Mouse (Mus musculus) forelimb bud, embryonic 11.5 days (tissue): ENCODE results near the gene Kng2.
"Not testable (repeated sequence)": the region's sequence is repeated elsewhere in the genome, so short reads cannot be mapped to it uniquely, and the experiment has no call there.

Source experiments
- DNase-seq: peaks from one replicate; pipeline ENCODE4 v3.0.0-alpha.2; 2012; ENCODE audit warnings: low read depth, low spot score

The Kng2 gene

DNA sequence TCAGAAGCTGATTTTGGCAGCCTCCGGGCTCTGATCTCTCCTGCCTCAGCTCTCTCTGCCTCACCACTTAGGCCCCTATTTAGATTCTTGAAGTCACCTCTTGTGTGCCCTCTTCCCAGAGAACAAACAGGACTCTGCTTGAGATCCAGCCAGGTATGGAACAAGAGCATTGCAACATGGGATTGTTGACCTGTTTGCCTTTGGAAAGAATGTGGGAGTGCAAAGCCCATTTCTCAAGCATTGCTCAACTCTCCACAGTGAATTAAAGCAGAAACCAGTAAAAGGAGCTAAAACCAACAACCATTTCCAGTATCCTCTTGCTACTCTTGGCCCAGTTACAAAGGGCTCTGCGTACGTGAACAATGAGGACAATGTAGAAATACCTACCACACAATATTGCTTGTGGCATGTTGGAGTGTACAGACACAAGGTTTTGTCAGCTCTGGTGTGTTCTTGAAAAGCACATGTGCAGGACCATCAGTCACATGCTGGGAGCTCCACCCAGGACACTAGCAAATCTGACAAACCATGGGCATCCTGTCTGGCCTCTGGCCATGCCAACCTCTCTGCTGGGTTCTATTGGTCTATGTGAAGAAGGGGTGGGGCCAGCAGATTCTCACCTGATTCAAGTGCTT lies at the start of gene Kng2:
Gene Kng2, minus strand, starts transcription at position 517 of the 635 bp plus-strand sequence.
- DNase-seq: not testable (repeated sequence)

DNA sequence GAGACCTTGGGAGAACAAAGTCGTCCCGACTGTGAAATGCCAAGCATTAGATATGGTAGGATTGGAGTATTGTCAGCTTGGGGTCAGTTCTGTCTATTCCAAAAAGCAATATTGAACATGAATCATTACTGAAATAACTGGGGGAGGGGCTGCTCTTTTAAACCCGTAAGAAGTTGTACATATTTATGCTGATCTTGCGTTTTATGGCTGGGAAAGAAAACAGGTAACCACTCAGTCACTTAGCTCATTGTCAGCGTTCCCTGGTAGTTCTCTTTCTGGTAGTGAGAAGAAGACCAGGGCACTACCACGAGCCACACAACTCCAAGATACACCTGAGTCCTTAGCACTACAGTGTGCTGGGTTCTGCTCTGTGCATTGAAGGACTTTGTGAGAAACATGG lies 48.2 kb upstream of the Kng2 start:
- DNase-seq: not testable (repeated sequence)

DNA sequence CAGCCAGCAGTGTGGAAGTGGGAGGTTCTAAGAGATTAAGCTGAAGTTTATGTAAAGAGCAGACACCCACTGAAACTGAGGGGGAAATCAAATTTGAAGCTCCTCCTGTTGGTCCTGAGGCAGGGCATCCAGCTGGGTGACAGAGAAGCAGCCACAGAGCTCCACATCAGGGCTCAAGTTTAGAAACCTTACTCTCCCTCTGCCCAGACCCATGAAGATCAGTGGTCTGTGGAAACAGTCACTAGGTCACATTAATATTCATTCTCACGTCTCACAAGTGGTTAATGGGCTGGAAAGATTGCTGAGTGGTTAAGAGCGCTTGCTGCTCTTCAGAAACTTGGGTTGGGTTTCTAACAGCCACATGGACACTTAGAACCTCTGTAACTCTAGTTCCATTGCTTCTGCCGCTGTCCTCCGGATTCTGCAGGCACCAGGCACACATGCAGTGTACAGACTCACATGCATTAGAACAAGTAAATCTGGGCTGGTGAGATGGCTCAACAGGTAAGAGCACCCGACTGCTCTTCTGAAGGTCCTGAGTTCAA lies 31.6 kb upstream of the Kng2 start:
- not testable (repeated sequence) for DNase-seq

DNA sequence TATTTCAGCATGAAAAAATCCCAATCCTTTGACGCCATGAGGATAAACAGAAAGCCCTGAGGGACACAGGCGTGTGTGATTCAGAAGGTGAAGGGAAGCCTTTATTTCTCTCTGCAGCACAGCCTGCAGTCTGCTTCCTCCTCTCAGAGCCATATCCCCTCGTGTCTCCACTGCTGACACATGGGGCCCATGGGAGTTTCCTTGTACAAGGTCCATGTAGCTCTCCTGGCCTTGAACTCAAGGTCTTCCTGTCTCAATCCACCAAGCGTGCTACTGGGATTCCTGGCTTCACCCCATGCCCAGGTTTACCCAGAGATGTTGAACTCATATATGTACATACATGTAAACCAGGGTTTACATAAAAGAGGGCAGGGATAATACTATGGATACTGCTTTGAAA lies 30.3 kb upstream of the Kng2 start:
- not testable (repeated sequence) for DNase-seq

DNA sequence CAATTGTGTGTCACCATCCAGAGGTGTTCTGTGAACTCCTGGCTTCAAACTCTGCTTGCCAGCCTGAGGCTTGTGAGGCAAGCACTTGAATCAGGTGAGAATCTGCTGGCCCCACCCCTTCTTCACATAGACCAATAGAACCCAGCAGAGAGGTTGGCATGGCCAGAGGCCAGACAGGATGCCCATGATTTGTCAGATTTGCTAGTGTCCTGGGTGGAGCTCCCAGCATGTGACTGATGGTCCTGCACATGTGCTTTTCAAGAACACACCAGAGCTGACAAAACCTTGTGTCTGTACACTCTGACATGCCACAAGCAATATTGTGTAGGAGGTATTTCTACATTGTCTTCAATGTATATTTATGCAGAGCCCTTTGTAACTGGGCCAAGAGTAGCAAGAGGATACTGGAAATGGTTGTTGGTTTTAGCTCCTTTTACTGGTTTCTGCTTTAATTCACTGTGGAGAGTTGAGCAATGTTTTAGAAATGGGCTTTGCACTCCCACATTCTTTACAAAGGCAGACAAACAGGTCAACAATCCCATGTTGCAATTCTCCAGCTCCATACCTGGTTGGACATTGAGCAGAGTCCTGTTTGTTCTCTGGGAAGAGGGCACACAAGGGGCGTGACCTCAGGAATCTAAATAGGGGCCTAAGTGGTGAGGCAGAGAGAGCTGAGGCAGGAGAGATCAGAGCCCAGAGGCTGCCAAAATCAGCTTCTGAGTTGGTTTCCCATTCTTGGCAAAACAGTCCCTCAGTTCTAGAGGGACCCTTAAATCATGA lies 28.6 kb upstream of the Kng2 start, which contains the start of gene Kng1:
Gene Kng1, plus strand, starts transcription at position 198 of the 780 bp plus-strand sequence.
- not testable (repeated sequence) for DNase-seq

DNA sequence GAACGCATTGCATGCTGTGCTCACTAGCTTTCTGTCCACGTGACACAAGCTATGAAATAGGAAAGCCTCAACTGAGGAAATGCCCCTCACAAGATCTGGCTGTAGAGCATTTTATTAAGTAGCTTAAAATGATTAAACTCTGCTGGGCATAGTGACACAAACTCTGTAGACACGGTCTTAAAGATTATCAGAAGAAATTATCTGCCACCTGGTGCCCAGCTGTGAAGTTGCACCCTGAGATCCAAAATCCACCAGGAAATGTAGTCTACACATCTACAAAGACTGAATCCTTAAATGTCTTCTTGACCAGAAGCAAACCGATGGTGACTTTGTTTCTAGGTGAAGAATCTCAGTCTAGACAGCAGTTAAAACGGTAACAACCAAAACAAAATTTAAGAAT lies 17.0 kb upstream of the Kng2 start:
- DNase-seq: no peak

DNA sequence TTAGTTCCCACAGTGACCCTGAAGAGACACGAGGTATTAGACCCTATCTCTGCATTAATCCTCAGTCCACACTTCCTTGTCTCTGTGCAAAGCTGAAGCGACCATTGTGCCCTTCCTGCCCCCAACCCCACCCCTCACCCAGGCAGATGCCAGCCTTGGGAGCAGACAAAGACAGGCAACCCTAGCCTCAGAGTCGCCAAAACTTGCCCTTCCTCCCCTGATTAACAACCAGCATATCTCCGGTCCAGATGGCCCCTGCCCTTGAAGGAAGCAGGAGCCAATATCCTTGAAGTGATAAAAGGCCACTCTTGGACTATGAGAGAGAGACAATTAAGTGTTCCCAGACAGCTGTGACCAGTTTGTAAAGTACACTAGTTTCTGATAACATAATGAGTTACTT lies 11.6 kb upstream of the Kng2 start:
- DNase-seq: no peak

DNA sequence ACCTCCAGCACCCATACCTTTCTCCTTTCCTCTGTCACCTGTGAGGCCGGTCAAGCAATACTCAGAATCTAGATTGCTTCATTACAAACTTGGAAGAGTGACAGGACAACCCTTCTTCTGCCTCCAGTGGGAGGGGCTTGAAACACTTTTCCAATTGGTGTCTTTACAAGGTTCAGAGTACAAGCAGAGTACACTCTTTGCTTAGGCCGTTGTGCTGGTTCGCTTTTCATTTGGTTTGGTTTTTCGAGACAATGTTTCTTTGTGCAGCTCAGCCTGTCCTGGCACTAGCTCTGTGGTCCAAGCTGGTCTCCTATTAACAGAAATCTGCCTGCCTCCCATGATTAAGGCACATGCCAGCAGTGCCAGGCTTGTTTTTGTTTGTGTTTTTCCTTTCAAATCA lies 10.0 kb upstream of the Kng2 start:
- no peak for DNase-seq

DNA sequence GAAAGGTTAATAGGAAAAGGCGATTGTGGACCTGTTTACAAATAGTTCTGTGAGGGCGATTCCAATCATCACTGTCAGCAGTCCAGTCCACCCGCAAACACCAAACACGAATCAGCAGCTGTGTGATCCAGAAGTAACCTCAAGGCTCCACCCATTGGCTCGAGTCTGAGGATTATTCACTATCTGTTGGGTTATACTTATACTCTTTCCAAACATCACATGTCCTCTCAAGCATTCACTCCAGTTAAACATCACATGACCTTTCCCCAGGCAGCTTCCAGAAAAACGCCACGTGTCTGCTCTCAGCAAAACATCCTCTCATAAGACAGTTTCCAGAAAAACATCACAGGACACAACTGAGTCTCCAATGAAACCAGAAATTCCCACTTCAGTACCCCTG lies 8.5 kb upstream of the Kng2 start:
- no peak for DNase-seq

DNA sequence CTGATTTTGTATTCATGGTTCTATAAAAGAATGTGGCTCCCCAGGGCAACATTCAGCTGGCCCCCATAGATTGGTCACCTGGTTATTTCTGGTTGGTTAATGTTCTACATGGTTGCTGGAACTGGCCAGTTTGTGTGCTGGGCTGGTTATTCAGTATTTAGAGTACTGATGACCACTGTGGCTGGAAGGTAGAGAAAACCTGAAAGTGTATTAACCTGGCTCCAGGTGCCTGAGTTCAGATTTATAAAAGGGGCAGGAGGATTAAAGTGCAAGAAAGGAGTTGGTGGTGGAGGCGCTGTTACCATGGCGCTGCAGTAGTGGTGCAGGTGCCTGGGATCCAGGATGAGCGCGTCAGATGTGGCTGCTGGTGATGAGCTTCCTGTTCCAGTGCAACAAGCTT lies 4.4 kb upstream of the Kng2 start:
- no peak for DNase-seq

DNA sequence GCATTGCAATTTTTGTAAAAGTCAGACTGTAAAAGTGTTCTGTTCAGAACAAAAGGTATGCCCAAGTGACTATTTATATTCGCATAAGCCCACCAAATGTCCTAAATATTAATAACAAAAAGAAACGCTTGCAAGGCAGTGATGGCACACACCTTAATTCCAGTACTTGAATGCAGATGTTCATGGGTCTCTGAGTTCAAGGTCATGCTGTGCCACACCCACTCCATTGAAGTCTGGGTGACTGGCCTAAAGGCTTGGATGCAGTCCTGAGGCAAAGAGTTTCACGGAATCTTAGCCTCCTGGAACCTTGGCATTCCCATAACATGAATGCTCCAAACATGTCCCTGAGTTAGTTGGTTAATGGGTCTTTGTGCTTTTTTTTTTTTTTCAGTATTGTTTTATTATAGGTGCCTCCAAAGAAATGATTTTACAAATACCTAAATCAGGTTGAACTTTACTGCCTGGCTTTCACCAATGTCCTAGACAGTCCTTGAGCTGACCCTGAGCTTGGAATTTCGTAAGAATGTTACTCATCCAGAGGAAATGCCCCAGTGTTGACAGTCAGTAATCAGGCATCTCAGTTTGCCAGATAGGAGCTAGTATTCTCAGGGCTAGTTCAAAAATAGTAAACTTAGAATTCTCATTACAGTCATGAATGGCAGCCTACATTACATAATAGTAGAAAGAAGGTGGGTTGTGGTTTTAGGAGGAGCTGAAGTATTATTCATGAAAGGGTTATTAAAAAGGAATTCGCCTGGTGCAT lies 1.6 kb upstream of the Kng2 start:
- DNase-seq: no peak

DNA sequence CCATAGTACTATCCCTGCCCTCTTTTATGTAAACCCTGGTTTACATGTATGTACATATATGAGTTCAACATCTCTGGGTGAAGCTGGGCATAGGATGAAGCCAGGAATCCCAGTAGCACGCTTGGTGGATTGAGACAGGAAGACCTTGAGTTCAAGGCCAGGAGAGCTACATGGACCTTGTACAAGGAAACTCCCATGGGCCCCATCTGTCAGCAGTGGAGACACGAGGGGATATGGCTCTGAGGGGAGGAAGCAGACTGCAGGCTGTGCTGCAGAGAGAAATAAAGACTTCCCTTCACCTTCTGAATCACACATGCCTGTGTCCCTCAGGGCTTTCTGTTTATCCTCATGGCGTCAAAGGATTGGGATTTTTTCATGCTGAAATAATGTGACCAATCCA lies 1.9 kb downstream of the Kng2 start:
- DNase-seq: not testable (repeated sequence)

DNA sequence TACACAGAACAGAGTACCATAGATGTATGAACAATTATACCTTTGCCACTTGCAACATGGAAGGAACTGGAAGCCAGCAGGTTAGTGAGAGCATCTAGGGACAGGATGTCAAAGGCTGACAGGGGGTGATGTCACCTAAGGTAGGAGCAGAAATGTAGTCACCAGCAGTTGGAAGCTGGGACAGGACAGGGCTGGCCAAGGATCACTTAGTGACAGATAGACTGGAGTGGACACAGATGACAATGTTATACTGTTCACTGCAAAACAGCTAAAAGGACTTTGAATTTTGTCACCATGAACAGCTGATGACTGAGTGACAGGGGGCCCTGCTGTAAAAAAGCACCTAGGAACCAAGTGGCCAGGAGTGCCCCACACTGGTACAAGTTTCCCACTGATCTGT lies 2.7 kb downstream of the Kng2 start:
- no peak for DNase-seq

DNA sequence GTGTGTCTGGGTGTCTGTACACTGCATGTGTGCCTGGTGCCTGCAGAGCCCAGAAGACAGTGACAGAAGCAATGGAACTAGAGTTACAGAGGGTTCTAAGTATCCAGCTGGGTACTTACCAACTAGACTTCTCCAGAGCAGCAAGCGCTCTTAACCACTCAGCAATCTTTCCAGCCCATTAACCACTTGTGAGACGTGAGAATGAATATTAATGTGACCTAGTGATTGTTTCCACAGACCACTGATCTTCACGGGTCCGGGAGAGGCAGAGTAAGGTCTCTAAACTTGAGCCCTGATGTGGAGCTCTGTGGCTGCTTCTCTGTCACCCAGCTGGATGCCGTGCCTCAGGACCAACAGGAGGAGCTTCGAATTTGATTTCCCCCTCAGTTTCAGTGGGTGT lies 4.2 kb downstream of the Kng2 start:
- DNase-seq: no peak

DNA sequence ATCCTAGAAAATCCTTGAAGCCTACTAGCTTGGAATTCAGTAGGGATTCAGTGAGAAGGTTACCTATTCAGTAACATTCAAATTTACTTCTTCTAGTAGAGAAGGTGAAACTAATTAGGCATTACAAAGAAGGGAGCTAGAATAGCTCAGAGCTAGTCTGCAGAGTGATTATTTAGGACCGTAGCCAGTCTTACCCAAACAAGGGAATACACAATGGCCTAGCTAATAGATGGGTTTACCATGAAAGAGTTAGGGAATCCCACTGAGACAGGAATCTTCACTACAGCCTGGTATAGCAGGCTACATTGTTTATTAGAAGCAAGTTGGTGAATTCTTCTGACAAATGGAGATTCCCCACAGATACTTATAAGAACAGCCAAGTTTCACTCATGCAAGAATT lies 8.7 kb downstream of the Kng2 start:
- DNase-seq: not testable (repeated sequence)

DNA sequence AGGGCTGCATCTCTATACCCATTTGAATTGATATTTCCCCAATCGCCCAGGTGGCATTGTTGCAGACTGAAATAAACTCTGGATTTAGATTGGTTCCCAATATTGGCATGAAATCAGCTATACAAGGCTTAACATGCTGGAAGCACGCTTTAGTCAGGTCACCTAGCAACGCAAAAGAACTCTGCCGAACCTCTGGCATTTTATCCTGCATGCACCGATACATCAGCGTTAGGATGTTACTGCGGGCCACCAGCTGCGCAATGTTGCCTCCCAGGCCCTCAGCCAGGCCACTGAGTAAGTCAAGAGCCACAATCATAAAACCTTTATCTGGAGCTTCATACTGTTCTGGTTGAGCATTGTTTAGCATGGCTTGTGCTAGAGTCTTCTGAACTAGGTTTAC lies 14.6 kb downstream of the Kng2 start:
- DNase-seq: not testable (repeated sequence)

DNA sequence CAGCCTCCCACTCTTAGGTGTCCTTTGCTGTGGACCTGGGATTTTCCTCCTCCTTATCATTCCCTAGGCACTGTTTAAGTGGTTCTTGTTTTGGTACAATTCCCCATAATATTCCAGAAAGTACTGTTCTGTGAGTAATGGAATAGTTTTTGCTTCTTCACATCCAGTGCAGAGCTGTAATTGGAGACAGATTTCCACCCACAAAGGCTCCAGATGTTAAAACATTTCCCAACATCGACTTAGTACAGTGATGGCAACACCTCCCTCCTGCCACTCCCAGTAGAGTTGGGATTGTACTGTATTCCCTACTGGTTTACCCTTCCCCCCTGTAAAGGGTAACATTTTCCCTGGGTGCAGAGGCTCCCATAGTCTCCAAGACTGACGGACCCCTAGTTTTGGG lies 15.5 kb downstream of the Kng2 start:
- not testable (repeated sequence) for DNase-seq

DNA sequence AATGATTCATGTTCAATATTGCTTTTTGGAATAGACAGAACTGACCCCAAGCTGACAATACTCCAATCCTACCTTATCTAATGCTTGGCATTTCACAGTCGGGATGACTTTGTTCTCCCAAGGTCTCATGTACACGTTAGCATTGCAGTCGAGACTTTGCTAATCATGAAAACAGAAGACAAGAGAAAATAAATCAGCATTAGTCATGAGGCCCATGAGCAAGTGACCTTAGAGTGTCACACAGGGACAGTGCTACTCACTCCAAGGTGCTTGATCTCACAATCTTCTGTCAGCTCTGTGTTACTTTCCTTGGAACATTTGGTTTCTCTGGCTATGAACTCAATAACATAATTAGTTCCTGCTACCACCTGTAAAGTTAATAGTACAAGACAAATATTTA lies 32.3 kb downstream of the Kng2 start:
- not testable (repeated sequence) for DNase-seq

DNA sequence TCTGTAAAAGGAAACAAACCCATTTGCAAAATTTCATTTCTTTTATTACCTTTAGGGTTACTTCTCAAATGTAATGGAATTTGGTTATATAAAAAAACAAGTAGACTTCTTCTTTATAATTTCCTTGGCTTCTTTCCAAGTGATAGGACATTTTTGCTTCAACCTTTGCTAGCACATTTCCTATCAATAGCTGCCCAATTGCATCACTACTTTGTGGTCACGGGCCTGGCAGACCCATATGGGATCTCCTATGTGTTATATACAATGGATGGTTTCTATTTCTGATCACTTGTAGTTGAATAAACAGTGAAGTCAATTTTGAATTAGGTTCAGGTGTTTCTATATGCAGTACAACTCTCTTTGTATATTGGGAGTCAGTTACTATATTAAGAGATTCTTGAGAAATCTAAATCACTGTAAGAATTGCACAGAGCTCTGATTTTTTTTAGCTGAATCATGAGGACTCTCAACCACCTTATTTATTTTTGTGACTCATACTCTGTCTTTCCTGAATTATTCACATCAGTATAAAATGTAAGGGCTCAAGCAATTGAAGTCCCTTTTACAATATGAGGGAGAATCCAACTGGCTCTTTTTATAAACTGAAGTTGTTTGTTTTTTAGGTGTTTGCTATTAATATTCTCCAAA lies 61.8 kb downstream of the Kng2 start:
- no peak for DNase-seq

DNA sequence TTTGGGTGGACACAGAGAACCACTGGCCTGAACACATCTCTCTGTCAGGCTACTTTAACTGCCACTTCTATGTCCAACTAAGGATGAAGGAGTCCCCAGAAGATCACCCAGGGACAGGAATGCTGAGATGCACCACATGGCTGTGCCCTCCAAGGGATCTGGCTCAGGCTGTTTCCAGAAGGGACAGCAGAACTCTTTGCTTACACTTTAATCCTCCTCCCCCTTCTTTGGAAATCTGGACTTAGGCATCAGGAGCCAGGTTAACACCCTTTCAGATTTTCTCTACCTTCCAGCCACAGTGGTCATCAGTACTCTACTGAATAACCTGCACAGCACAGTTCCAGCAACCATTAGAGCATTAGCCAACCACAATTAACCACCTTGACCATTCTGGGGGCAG lies 66.0 kb downstream of the Kng2 start:
- DNase-seq: no peak

DNA sequence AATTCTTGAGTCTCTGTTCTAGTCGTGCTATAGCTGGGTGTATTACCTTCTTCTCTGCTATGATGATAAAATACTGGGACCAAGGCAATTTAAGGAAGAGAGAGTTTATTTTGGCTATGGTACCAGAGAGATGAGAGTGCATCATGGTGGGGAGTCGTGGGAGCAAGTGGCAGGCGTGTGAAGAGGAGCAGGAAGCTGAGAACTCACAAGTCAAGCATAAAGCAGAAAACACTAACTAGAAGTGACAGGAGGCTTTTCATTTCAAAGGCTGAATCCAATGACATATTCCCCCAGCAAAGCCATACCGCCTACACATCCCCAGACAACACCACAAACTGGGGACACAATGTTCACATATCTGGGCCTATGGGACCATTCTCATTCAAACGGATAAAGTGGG lies 67.0 kb downstream of the Kng2 start:
- DNase-seq: no peak

DNA sequence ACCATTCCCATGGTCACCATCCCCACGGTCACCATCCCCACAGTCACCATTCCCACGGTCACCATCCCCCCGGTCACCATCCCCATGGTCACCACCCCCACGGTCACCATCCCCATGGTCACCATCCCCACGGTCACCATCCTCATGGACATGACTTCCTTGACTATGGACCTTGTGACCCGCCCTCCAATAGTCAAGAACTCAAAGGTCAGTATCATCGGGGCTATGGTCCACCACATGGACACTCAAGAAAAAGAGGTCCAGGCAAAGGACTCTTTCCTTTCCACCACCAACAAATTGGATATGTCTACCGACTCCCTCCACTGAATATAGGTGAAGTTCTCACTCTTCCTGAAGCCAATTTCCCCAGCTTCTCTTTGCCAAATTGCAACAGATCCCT lies 68.2 kb downstream of the Kng2 start:
- DNase-seq: no peak
